Mouse (Mus musculus): ENCODE data around the gene Adcyap1r1.

DNA sequence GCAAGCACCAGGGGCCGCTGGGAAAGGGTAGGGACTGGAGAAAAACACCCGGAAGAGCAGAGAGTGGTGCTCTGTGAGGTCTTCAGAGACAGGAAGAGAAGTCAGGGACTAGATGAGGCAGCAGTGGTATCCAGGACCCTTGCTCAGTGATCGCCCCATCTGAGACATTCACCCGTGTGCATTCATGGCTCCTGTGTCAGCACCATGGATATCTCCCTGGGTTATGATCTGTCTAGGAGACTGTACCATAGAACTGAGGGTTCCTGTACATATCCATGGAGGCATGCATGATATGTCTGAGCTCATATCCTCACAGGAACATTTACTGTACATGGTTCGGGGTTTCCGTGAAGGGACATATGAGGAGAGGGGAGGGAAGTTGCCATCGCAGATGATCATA, 5.9 kb downstream of the Adcyap1r1 start:
- TF ChIP-seq CTCF (IDR thresholded peaks at IDR 0.05; ENCODE audit: low read depth) = no peak
- TF ChIP-seq EP300 (IDR thresholded peaks at IDR 0.05; ENCODE audit: low read depth) = no peak

Data from liver, postnatal 0 days (tissue).